In genomic region chr1:77082410-77082809, GRCm38 (mm10) we compare ENCODE assay signal across 22 mouse cellular contexts.
"Had no signal": no experiment of that assay in that cellular context is flagged by ENCODE, and none has a peak within 500 bp of the region (broad histone marks: within the 10 kb centered on the region; RNA-seq: fewer than 3 reads in every experiment).

No protein-coding gene starts in this region.

- H3K4me2 ChIP-seq: limb, embryonic 12.5 days; limb, embryonic 13.5 days; limb, embryonic 15.5 days; liver, embryonic 11.5 days; liver, embryonic 13.5 days; liver, embryonic 15.5 days; lung, embryonic 14.5 days; lung, embryonic 15.5 days; midbrain, embryonic 11.5 days; midbrain, embryonic 12.5 days; midbrain, embryonic 13.5 days; midbrain, embryonic 15.5 days; neural tube, embryonic 12.5 days had no signal

- H3K9ac ChIP-seq: limb, embryonic 12.5 days; limb, embryonic 13.5 days; limb, embryonic 15.5 days; liver, embryonic 13.5 days; liver, embryonic 14.5 days; liver, embryonic 15.5 days; lung, embryonic 14.5 days; lung, embryonic 15.5 days; midbrain, embryonic 12.5 days; midbrain, embryonic 13.5 days; midbrain, embryonic 15.5 days; neural tube, embryonic 12.5 days had no signal

- ATAC-seq: lung, postnatal 0 days; midbrain, embryonic 16.5 days had no signal

- H3K9me3 ChIP-seq: limb, embryonic 10.5 days; limb, embryonic 12.5 days; limb, embryonic 13.5 days; limb, embryonic 15.5 days; liver, embryonic 13.5 days; liver, embryonic 15.5 days; lung, embryonic 15.5 days; midbrain, embryonic 10.5 days; midbrain, embryonic 12.5 days; midbrain, embryonic 13.5 days; midbrain, embryonic 15.5 days; neural tube, embryonic 12.5 days had no signal

- H3K27ac ChIP-seq: left cerebral cortex, adult 2 months; limb, embryonic 12.5 days; limb, embryonic 13.5 days; limb, embryonic 15.5 days; liver, embryonic 13.5 days; liver, embryonic 14.5 days; liver, embryonic 15.5 days; lung, embryonic 15.5 days; macrophage; midbrain, embryonic 10.5 days; midbrain, embryonic 12.5 days; midbrain, embryonic 13.5 days; midbrain, embryonic 15.5 days; neural tube, embryonic 12.5 days had no signal

- DNase-seq: liver, embryonic 13.5 days had no signal

- H3K4me1 ChIP-seq: liver, embryonic 13.5 days; megakaryocyte, embryonic 14.5 days had no signal

- H3K27me3 ChIP-seq: limb, embryonic 13.5 days; limb, embryonic 15.5 days; liver, embryonic 13.5 days; liver, embryonic 15.5 days; lung, embryonic 15.5 days; megakaryocyte, embryonic 14.5 days; midbrain, embryonic 13.5 days; midbrain, embryonic 15.5 days; neural tube, embryonic 12.5 days had no signal

- H3K4me3 ChIP-seq: left cerebral cortex, adult 2 months; limb, embryonic 10.5 days; limb, embryonic 12.5 days; limb, embryonic 13.5 days; limb, embryonic 15.5 days; liver, embryonic 13.5 days; liver, embryonic 15.5 days; lung, embryonic 15.5 days; megakaryocyte, embryonic 14.5 days; midbrain, embryonic 10.5 days; midbrain, embryonic 12.5 days; midbrain, embryonic 13.5 days; midbrain, embryonic 15.5 days; myocyte; neural tube, embryonic 12.5 days had no signal

- H3K36me3 ChIP-seq: limb, embryonic 10.5 days; limb, embryonic 12.5 days; limb, embryonic 13.5 days; limb, embryonic 15.5 days; liver, embryonic 13.5 days; liver, embryonic 15.5 days; lung, embryonic 15.5 days; midbrain, embryonic 10.5 days; midbrain, embryonic 12.5 days; midbrain, embryonic 13.5 days; midbrain, embryonic 15.5 days; neural tube, embryonic 12.5 days had no signal
